9 mouse cellular contexts compared by ENCODE assay signal in genomic region chr1:132155737-132156136, GRCm38 (mm10). TPM values are rescaled to one million over a fixed set of nuclear protein-coding genes. Genes with fewer than 3 reads are reported as not detected.
A peak's percentile ranks its signal among the peaks of the same experiment; 100 is the strongest.
DNase-seq lines count a peak whose midpoint lies in the region; ATAC-seq and TF ChIP-seq lines count a peak whose summit lies in the region.
"Had no signal": no experiment of that assay in that cellular context is flagged by ENCODE, and none has a peak within 500 bp of the region (broad histone marks: within the 10 kb centered on the region; RNA-seq: fewer than 3 reads in every experiment).

No protein-coding gene starts in this region.

- DNase-seq in CD4-positive helper T cell, adult 2 months (ENCODE audit: low read depth, low spot score), result peak; percentile 80
- peak; percentile 69 to 80 for DNase-seq in cerebellum, postnatal 4 days (ENCODE audit: low spot score in 2 of 2)
- DNase-seq in gastrocnemius, postnatal 4 days (ENCODE audit: low spot score in 2 of 2), result peak; percentile 66 to 78
- peak; percentile 97 for DNase-seq in kidney, postnatal 0 days (ENCODE audit: low spot score)
- DNase-seq in liver, embryonic 11.5 days (ENCODE audit: low spot score), result peak; percentile 68
- peak; percentile 40 for DNase-seq in ovary, adult 18-20 months (ENCODE audit: low spot score)
- DNase-seq in thymus, postnatal 10 days (ENCODE audit: low spot score in 2 of 2), result peak; percentile 60 to 89

- H3K4me1 ChIP-seq in kidney, postnatal 0 days (replicated peaks; ENCODE audit: insufficient read depth, low read length), result peaks cover 12% of the 10 kb centered on the region
- H3K4me1 ChIP-seq in liver, embryonic 11.5 days (replicated peaks; ENCODE audit: control insufficient read depth, insufficient read depth, low read length), result no peaks in the 10 kb centered on the region; the same call in 1 of the 2 replicates

- no peak overlapping the region for H3K27ac ChIP-seq in kidney, postnatal 0 days
- H3K27ac ChIP-seq in liver, embryonic 11.5 days (ENCODE audit: low read depth, low read length), result no peak overlapping the region
- H3K27ac ChIP-seq: limb, embryonic 15.5 days had no signal

- H3K9me3 ChIP-seq in kidney, postnatal 0 days (replicated peaks; ENCODE audit: low read length), result no peaks in the 10 kb centered on the region
- H3K9me3 ChIP-seq in liver, embryonic 11.5 days (ENCODE audit: control insufficient read depth, low read length), result no peaks in the 10 kb centered on the region
- H3K9me3 ChIP-seq: limb, embryonic 15.5 days had no signal

- peak; percentile 84 for ATAC-seq in activated CD4-positive, CD25-positive, alpha-beta regulatory T cell, adult 4 months
- no peak for ATAC-seq in kidney, postnatal 0 days (replicated peaks; ENCODE audit: low FRiP score, low read depth)
- ATAC-seq in liver, embryonic 11.5 days (replicated peaks; ENCODE audit: low FRiP score), result no peak; the same call in 1 of the 2 replicates

- H3K9ac ChIP-seq in kidney, postnatal 0 days (ENCODE audit: low read depth, low read length), result no peak overlapping the region
- H3K9ac ChIP-seq in liver, embryonic 11.5 days (ENCODE audit: low read depth, low read length), result no peak overlapping the region
- H3K9ac ChIP-seq: limb, embryonic 15.5 days had no signal

- H3K4me3 ChIP-seq in kidney, postnatal 0 days (replicated peaks; ENCODE audit: low read depth, low read length), result no peak overlapping the region
- peak overlapping the region; percentile 15; the same call in 1 of the 2 replicates for H3K4me3 ChIP-seq in liver, embryonic 11.5 days (ENCODE audit: low read depth, low read length)
- H3K4me3 ChIP-seq: limb, embryonic 15.5 days had no signal

- peak; percentile 99 for TF ChIP-seq CTCF in kidney, postnatal 0 days (IDR thresholded peaks at IDR 0.05; ENCODE audit: low read depth)

- H3K36me3 ChIP-seq in kidney, postnatal 0 days (ENCODE audit: insufficient read depth, low read length), result no peaks in the 10 kb centered on the region
- H3K36me3 ChIP-seq in liver, embryonic 11.5 days (ENCODE audit: control insufficient read depth, insufficient read depth, low read length), result no peaks in the 10 kb centered on the region
- H3K36me3 ChIP-seq: limb, embryonic 15.5 days had no signal

- no peak overlapping the region for H3K4me2 ChIP-seq in kidney, postnatal 0 days (ENCODE audit: low read length)
- H3K4me2 ChIP-seq in liver, embryonic 11.5 days, result peak overlapping the region; percentile 29; the same call in 1 of the 2 replicates
- H3K4me2 ChIP-seq: limb, embryonic 15.5 days had no signal

- WGBS in kidney, postnatal 0 days, result 11% methylated on average over 6 of the region's 6 CpGs
- WGBS in liver, embryonic 11.5 days, result 14% methylated on average over 6 of the region's 6 CpGs

- H3K27me3 ChIP-seq in kidney, postnatal 0 days (ENCODE audit: insufficient read depth, low read length), result no peaks in the 10 kb centered on the region
- peaks cover 28% of the 10 kb centered on the region for H3K27me3 ChIP-seq in liver, embryonic 11.5 days (replicated peaks; ENCODE audit: control insufficient read depth, insufficient read depth, low read length)

RNA-seq across cellular contexts. Expression of gene Cdk18, which starts 16.3 kb away (rescaled TPM):
- not detected for polyA plus RNA-seq in activated CD4-positive, CD25-positive, alpha-beta regulatory T cell, adult 4 months (2017; shearing (Covaris generic))
- total RNA-seq in gastrocnemius, postnatal 4 days (2021), result 1 to 10 TPM in 1 of 2 experiments, under 1 TPM in 1; 0.96 to 1.7 TPM
- 10.3 and 11.7 TPM in 2 replicates for polyA plus RNA-seq in kidney, postnatal 0 days (2015; fragmentation: Nextera tagmentation; extraction: Ambion mirVana)
- 4.1 and 4.4 TPM in 2 replicates for polyA plus RNA-seq in liver, embryonic 11.5 days (2014; fragmentation: Nextera tagmentation; extraction: Ambion mirVana)

RNA-seq across cellular contexts. Expression of gene Lemd1, which starts 35.5 kb away (rescaled TPM):
- not detected for polyA plus RNA-seq in activated CD4-positive, CD25-positive, alpha-beta regulatory T cell, adult 4 months (2017; shearing (Covaris generic))
- total RNA-seq in gastrocnemius, postnatal 4 days (2021), result under 1 TPM; 0.62 to 0.64 TPM
- polyA plus RNA-seq in kidney, postnatal 0 days (2015; fragmentation: Nextera tagmentation; extraction: Ambion mirVana), result 0.37 and 0.80 TPM in 2 replicates
- 0.27 TPM in 1 of 2 replicates, not detected in the other for polyA plus RNA-seq in liver, embryonic 11.5 days (2014; fragmentation: Nextera tagmentation; extraction: Ambion mirVana)

RNA-seq across cellular contexts. Expression of gene AC124108.1, which starts 35.5 kb away (rescaled TPM):
- polyA plus RNA-seq in activated CD4-positive, CD25-positive, alpha-beta regulatory T cell, adult 4 months (2017; shearing (Covaris generic)), result not detected
- total RNA-seq in gastrocnemius, postnatal 4 days (2021), result under 1 TPM; 0.49 to 0.57 TPM
- 0.07 and 0.13 TPM in 2 replicates for polyA plus RNA-seq in kidney, postnatal 0 days (2015; fragmentation: Nextera tagmentation; extraction: Ambion mirVana)
- 0.04 and 0.08 TPM in 2 replicates for polyA plus RNA-seq in liver, embryonic 11.5 days (2014; fragmentation: Nextera tagmentation; extraction: Ambion mirVana)

Comparison
In these comparisons a context has a peak if more than half of its experiments do, and no peak if none do; other contexts are left out.
1. DNase-seq: peak in every context shown above with its lines; median percentile 97 in kidney, postnatal 0 days; 80 in CD4-positive helper T cell, adult 2 months; 74 in cerebellum, postnatal 4 days; 74 in thymus, postnatal 10 days; 72 in gastrocnemius, postnatal 4 days; 68 in liver, embryonic 11.5 days; 40 in ovary, adult 18-20 months.